Mouse (Mus musculus): ENCODE results near the gene Fan1. TPM values are rescaled to one million over a fixed set of nuclear protein-coding genes. Genes with fewer than 3 reads are reported as not detected.
A peak's percentile ranks its signal among the peaks of the same experiment; 100 is the strongest.

Fan1 gene
- polyA plus RNA-seq, 1 experiment from 2014 or later, result 5.0 TPM

DNA sequence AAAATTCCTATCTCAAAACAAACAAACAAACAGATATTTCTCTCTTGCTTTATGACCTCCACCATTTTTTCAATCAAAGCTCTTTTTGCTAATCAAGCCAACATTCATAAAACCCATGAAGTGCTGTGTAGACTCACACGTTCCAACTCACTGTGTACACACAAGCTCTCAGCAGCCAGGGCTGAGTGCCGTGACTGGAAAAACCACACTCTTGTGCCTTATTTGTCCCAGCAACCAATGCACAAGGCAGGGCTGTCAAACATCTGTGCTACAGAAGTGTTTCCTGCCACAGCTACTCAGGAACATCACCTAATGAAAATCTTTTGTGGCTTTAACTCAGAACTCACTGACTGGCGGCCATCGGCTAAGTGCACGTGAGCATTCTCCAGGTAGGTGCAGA, 8.0 kb downstream of the Fan1 start:
- WGBS, result 88% methylated on average over 5 of the region's 5 CpGs

GRCm38 (mm10) chr7:64360586-64360945, 13.3 kb downstream of the Fan1 start:
- Histone ChIP-seq H3K36me3 (peaks cover 81% of the 10 kb centered on the region), H3K4me1 (replicated peaks) (no peaks in the 10 kb centered on the region), H3K9me3 (replicated peaks) (no peaks in the 10 kb centered on the region), H3K27me3 (replicated peaks) (no peaks in the 10 kb centered on the region), H3K27ac (ENCODE audit: poor library complexity, severe bottlenecking) (no peak overlapping the region), H3K9ac (no peak overlapping the region), H3K4me2 (no peak overlapping the region), H3K4me3 (no peak overlapping the region)
- no peak for ATAC-seq (ENCODE audit: insufficient number of reproducible peaks, low FRiP score)
- 64% methylated on average over 3 of the region's 3 CpGs for WGBS

More for the DNA sequence above, 8.0 kb downstream of the Fan1 start:
- H3K27ac ChIP-seq (ENCODE audit: poor library complexity, severe bottlenecking), result no peak overlapping the region
- H3K4me2 ChIP-seq, result no peak overlapping the region
- ATAC-seq (ENCODE audit: insufficient number of reproducible peaks, low FRiP score), result no peak
- no peak overlapping the region for H3K9ac ChIP-seq
- H3K4me3 ChIP-seq, result no peak overlapping the region
- peaks cover 89% of the 10 kb centered on the region for H3K36me3 ChIP-seq
- H3K9me3 ChIP-seq (replicated peaks), result no peaks in the 10 kb centered on the region
- no peaks in the 10 kb centered on the region for H3K4me1 ChIP-seq (replicated peaks)
- no peaks in the 10 kb centered on the region for H3K27me3 ChIP-seq (replicated peaks)

- Histone ChIP-seq H3K4me3 (no peak overlapping the region), H3K36me3 (peaks cover 77% of the 10 kb centered on the region), H3K4me1 (replicated peaks) (no peaks in the 10 kb centered on the region), H3K9me3 (replicated peaks) (no peaks in the 10 kb centered on the region), H3K27me3 (replicated peaks) (no peaks in the 10 kb centered on the region), H3K9ac (no peak overlapping the region), H3K27ac (ENCODE audit: poor library complexity, severe bottlenecking) (no peak overlapping the region), H3K4me2 (no peak overlapping the region)
- WGBS, result 81% methylated on average over 20 of the region's 20 CpGs
- no peak for ATAC-seq (ENCODE audit: insufficient number of reproducible peaks, low FRiP score)
Observed at GRCm38 (mm10) chr7:64359943-64360585, 13.8 kb downstream of the Fan1 start.

GRCm38 (mm10) chr7:64358666-64359065, 15.2 kb downstream of the Fan1 start:
- no peak for ATAC-seq (ENCODE audit: insufficient number of reproducible peaks, low FRiP score)
- no peak overlapping the region for H3K27ac ChIP-seq (ENCODE audit: poor library complexity, severe bottlenecking)
- H3K27me3 ChIP-seq (replicated peaks), result no peaks in the 10 kb centered on the region
- H3K4me2 ChIP-seq, result no peak overlapping the region
- peaks cover 72% of the 10 kb centered on the region for H3K36me3 ChIP-seq
- H3K9me3 ChIP-seq (replicated peaks), result no peaks in the 10 kb centered on the region
- H3K4me3 ChIP-seq, result no peak overlapping the region
- WGBS, result 77% methylated on average over 6 of the region's 6 CpGs
- H3K9ac ChIP-seq, result no peak overlapping the region
- H3K4me1 ChIP-seq (replicated peaks), result no peaks in the 10 kb centered on the region

- Histone ChIP-seq H3K4me3 (no peak overlapping the region), H3K4me1 (replicated peaks) (no peaks in the 10 kb centered on the region), H3K9me3 (replicated peaks) (no peaks in the 10 kb centered on the region), H3K4me2 (no peak overlapping the region), H3K27me3 (replicated peaks) (no peaks in the 10 kb centered on the region), H3K9ac (no peak overlapping the region), H3K27ac (ENCODE audit: poor library complexity, severe bottlenecking) (no peak overlapping the region), H3K36me3 (peaks cover 72% of the 10 kb centered on the region)
- 0 out of 2 replicates have a peak, but pooled peaks have one; percentile 42 for ATAC-seq (ENCODE audit: insufficient number of reproducible peaks, low FRiP score)
- WGBS, result 87% methylated on average over 9 of the region's 9 CpGs
Observed at GRCm38 (mm10) chr7:64357405-64357804, 16.5 kb downstream of the Fan1 start.

DNA sequence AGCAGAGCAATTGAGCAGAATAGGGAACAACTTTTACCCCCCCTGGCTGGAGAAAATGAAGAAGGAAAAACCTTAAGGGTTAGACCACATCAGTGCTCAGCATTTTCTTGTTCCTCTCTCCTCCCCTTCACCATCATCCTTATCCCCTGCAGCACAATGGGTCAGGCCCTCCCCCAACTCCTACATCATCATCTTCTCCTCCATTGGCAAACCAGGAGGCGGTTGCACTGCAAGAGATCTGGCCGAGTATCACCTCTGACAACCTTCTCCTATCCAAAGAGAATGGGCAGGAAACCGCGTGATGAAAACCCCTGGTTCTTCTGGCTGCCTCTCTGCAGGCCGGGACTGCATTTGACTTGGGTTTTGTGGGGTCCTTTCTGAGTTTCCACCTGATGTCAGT, 17.2 kb downstream of the Fan1 start:
- Histone ChIP-seq H3K9me3 (replicated peaks) (no peaks in the 10 kb centered on the region), H3K4me1 (replicated peaks) (no peaks in the 10 kb centered on the region), H3K9ac (no peak overlapping the region), H3K27ac (ENCODE audit: poor library complexity, severe bottlenecking) (no peak overlapping the region), H3K4me2 (no peak overlapping the region), H3K27me3 (replicated peaks) (no peaks in the 10 kb centered on the region), H3K36me3 (peaks cover 72% of the 10 kb centered on the region), H3K4me3 (no peak overlapping the region)
- ATAC-seq (ENCODE audit: insufficient number of reproducible peaks, low FRiP score), result no peak
- 81% methylated on average over 5 of the region's 5 CpGs for WGBS

- WGBS, result 71% methylated on average over 14 of the region's 14 CpGs
- Histone ChIP-seq H3K9ac (no peak overlapping the region), H3K4me3 (no peak overlapping the region), H3K4me2 (no peak overlapping the region), H3K9me3 (replicated peaks) (no peaks in the 10 kb centered on the region), H3K27ac (ENCODE audit: poor library complexity, severe bottlenecking) (no peak overlapping the region), H3K4me1 (replicated peaks) (no peaks in the 10 kb centered on the region), H3K36me3 (peaks cover 74% of the 10 kb centered on the region), H3K27me3 (replicated peaks) (no peaks in the 10 kb centered on the region)
- ATAC-seq (ENCODE audit: insufficient number of reproducible peaks, low FRiP score), result no peak
Observed at GRCm38 (mm10) chr7:64354206-64354605, 19.7 kb downstream of the Fan1 start.

DNA sequence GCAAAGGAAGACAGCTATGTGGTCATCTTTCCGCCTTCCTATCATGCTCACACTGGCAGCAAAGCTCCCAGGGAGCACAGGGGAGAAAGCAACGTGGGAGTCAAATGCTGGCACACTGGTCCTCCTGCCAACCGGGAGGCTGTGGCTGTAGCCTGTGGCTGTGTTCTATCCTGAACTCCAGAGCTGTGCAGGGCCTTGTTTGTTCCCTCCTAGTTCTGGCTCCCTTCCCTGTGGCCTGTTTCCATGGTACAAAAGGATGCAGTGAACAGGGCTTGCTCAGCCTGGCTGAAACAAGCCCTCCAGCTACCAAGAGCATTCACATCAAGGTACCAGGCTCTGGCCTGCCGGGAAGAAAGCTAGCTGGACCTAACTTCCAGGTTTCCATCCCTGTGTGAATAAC, 22.8 kb downstream of the Fan1 start:
- H3K9me3 ChIP-seq (replicated peaks), result no peaks in the 10 kb centered on the region
- H3K36me3 ChIP-seq, result peaks cover 67% of the 10 kb centered on the region
- ATAC-seq (ENCODE audit: insufficient number of reproducible peaks, low FRiP score), result no peak
- no peak overlapping the region for H3K4me2 ChIP-seq
- 73% methylated on average over 4 of the region's 4 CpGs for WGBS
- H3K4me1 ChIP-seq (replicated peaks), result no peaks in the 10 kb centered on the region
- H3K27me3 ChIP-seq (replicated peaks), result no peaks in the 10 kb centered on the region
- H3K4me3 ChIP-seq, result no peak overlapping the region
- H3K27ac ChIP-seq (ENCODE audit: poor library complexity, severe bottlenecking), result no peak overlapping the region
- H3K9ac ChIP-seq, result no peak overlapping the region

DNA sequence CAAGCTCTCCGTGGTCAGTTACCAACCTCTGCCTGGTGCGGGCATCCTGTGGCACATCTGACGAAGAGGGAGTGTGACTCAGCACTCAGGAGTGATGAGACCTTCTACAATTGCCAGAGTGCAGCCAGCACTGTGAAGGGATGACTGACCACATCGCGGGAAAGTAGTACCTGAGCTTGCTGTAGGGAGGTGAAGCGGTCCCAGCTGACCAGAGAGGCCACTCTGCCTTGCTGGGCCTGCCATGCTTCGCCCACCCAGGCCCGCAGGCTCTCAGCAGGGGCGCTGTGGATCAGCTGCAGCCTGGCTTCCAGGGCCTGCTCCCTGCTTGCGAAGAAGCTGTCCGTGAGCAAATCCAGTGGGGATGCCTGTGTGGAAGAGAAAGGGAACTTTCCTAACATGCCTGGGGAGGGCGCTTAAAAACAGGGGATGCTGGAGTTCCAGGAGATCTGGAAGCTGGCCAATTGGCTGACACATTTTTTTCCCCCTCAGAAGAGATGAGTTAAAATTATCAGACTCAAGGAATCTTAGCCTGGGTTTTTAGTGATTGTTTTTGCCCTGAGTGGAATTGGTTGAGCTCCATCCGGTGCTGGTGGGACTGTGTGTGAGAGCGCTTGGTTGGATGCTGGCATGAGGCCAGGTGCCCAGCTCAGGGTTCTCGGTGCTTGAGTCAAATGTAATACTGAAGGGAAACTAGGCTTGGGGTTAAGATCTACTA, 24.6 kb downstream of the Fan1 start:
- ATAC-seq (ENCODE audit: insufficient number of reproducible peaks, low FRiP score), result no peak
- H3K9me3 ChIP-seq (replicated peaks), result no peaks in the 10 kb centered on the region
- H3K27me3 ChIP-seq (replicated peaks), result no peaks in the 10 kb centered on the region
- H3K4me1 ChIP-seq (replicated peaks), result no peaks in the 10 kb centered on the region
- no peak overlapping the region for H3K27ac ChIP-seq (ENCODE audit: poor library complexity, severe bottlenecking)
- peaks cover 65% of the 10 kb centered on the region for H3K36me3 ChIP-seq
- WGBS, result 82% methylated on average over 15 of the region's 15 CpGs
- no peak overlapping the region for H3K4me2 ChIP-seq
- H3K4me3 ChIP-seq, result no peak overlapping the region
- no peak overlapping the region for H3K9ac ChIP-seq

DNA sequence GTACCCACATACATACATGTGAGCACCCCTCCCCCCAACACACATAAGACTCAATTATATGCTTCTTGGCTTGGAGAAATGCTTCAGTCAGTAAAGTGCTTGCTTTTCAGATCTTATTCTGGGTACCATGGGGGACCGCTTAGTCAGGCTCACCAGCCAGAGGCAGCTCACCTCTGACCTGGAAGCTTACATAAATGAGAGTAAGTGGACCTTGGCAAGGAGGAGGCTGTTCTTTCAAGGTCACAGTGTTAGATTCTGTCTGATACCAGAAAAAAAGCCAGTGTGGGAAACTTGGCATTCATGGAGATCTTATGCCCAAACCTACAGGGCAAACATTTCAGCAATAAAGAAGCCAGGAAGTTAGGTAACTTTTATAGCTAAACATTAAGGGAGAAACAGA, 26.1 kb downstream of the Fan1 start:
- no peaks in the 10 kb centered on the region for H3K27me3 ChIP-seq (replicated peaks)

GRCm38 (mm10) chr7:64332686-64333085, 41.2 kb downstream of the Fan1 start:
- H3K36me3 ChIP-seq, result peaks cover 57% of the 10 kb centered on the region
- no peak overlapping the region for H3K9ac ChIP-seq
- H3K27ac ChIP-seq (ENCODE audit: poor library complexity, severe bottlenecking), result no peak overlapping the region
- H3K27me3 ChIP-seq (replicated peaks), result no peaks in the 10 kb centered on the region
- no peak overlapping the region for H3K4me3 ChIP-seq
- ATAC-seq (ENCODE audit: insufficient number of reproducible peaks, low FRiP score), result no peak
- WGBS, result 96% methylated on average over 1 of the region's 1 CpGs
- no peaks in the 10 kb centered on the region for H3K4me1 ChIP-seq (replicated peaks)
- H3K9me3 ChIP-seq (replicated peaks), result no peaks in the 10 kb centered on the region
- H3K4me2 ChIP-seq, result no peak overlapping the region

More for the DNA sequence above, 26.1 kb downstream of the Fan1 start:
- Histone ChIP-seq H3K36me3 (peaks cover 52% of the 10 kb centered on the region), H3K9ac (no peak overlapping the region), H3K27ac (ENCODE audit: poor library complexity, severe bottlenecking) (no peak overlapping the region), H3K9me3 (replicated peaks) (no peaks in the 10 kb centered on the region), H3K4me2 (no peak overlapping the region), H3K4me3 (no peak overlapping the region), H3K4me1 (replicated peaks) (no peaks in the 10 kb centered on the region)
- no peak for ATAC-seq (ENCODE audit: insufficient number of reproducible peaks, low FRiP score)
- 83% methylated on average over 1 of the region's 1 CpGs for WGBS

- WGBS, result 86% methylated on average over 3 of the region's 3 CpGs
- ATAC-seq (ENCODE audit: insufficient number of reproducible peaks, low FRiP score), result no peak
- H3K9me3 ChIP-seq (replicated peaks), result no peaks in the 10 kb centered on the region
- H3K27me3 ChIP-seq (replicated peaks), result no peaks in the 10 kb centered on the region
- no peaks in the 10 kb centered on the region for H3K4me1 ChIP-seq (replicated peaks)
- H3K4me2 ChIP-seq, result no peak overlapping the region
- peaks cover 47% of the 10 kb centered on the region for H3K36me3 ChIP-seq
- no peak overlapping the region for H3K4me3 ChIP-seq
- no peak overlapping the region for H3K27ac ChIP-seq (ENCODE audit: poor library complexity, severe bottlenecking)
- H3K9ac ChIP-seq, result no peak overlapping the region
Observed at GRCm38 (mm10) chr7:64331309-64331708, 42.6 kb downstream of the Fan1 start.
